Mouse (Mus musculus): ENCODE data around the gene Sesn3. TPM values are rescaled to one million over a fixed set of nuclear protein-coding genes. Genes with fewer than 3 reads are reported as not detected.
"Not testable (repeated sequence)": the region's sequence is repeated elsewhere in the genome, so short reads cannot be mapped to it uniquely, and the experiment has no call there.

Sesn3 gene
- polyA plus RNA-seq, 1 experiment from 2014 or later, result 26.6 TPM

DNA sequence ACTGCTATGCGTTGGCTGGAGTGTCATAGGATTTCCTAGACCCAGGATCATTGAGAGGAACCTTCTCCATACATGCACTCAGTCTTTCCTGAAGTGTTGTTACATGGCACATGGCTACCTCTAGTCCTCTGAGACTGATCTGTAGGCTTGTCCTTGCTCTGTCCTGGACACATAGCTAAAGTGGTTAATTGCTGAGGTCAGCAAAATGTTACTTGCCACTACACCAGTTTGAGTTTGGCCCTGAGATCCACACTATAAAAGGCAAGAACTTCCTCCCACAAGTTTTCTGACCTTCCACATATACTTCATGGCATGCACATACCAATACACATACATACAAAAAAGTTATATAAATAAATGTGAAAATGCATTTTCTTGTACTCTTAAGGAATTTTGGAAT, 41.8 kb downstream of the Sesn3 start:
- peaks cover 2% of the 10 kb centered on the region; the same call in 1 of the 2 replicates for H3K36me3 ChIP-seq (ENCODE audit: control insufficient read depth, insufficient read depth, low read length)
- 86% methylated on average over 1 of the region's 1 CpGs for WGBS
- H3K9me3 ChIP-seq (ENCODE audit: control insufficient read depth, low read length), result no peaks in the 10 kb centered on the region
- no peak for ATAC-seq (replicated peaks; ENCODE audit: low FRiP score)
- no peak overlapping the region for H3K4me3 ChIP-seq (ENCODE audit: low read depth, low read length)
- DNase-seq (ENCODE audit: low spot score), result no peak
- H3K27me3 ChIP-seq (ENCODE audit: control insufficient read depth, insufficient read depth, low read length), result no peaks in the 10 kb centered on the region
- no peaks in the 10 kb centered on the region for H3K4me1 ChIP-seq (replicated peaks; ENCODE audit: control insufficient read depth, insufficient read depth, low read length)
- no peak overlapping the region for H3K9ac ChIP-seq (ENCODE audit: low read length)
- H3K27ac ChIP-seq (ENCODE audit: low read depth, low read length), result no peak overlapping the region
- no peak overlapping the region for H3K4me2 ChIP-seq (ENCODE audit: low read depth, low read length, severe bottlenecking)

DNA sequence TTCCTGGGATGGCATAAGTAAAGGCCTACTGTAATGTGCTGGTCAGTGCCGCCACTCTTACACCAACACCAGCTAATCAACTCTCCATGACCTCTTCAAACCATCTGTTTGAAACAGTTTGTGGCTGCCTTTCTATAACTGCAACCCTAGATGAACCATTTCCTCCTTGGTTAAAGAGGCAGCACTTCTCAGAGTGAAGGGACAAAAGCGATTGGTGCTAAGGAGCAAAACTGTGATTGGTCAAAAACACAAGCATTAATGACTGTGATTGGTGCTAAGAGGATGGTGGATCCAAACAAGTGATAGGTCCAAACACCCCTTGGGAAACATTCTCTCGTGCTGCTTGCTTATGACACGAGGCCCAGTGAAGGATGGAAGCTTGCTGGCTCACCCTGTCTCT, 61.0 kb downstream of the Sesn3 start:
- Histone ChIP-seq H3K4me1 (replicated peaks; ENCODE audit: control insufficient read depth, insufficient read depth, low read length) (no peaks in the 10 kb centered on the region), H3K9ac (ENCODE audit: low read length) (no peak overlapping the region), H3K27me3 (ENCODE audit: control insufficient read depth, insufficient read depth, low read length) (no peaks in the 10 kb centered on the region), H3K36me3 (ENCODE audit: control insufficient read depth, insufficient read depth, low read length) (no peaks in the 10 kb centered on the region), H3K9me3 (ENCODE audit: control insufficient read depth, low read length) (no peaks in the 10 kb centered on the region), H3K4me2 (ENCODE audit: low read depth, low read length, severe bottlenecking) (no peak overlapping the region), H3K4me3 (ENCODE audit: low read depth, low read length) (no peak overlapping the region), H3K27ac (ENCODE audit: low read depth, low read length) (no peak overlapping the region)
- DNase-seq (ENCODE audit: low spot score) (no peak), ATAC-seq (replicated peaks; ENCODE audit: low FRiP score) (no peak)
- 83% methylated on average over 4 of the region's 4 CpGs for WGBS

DNA sequence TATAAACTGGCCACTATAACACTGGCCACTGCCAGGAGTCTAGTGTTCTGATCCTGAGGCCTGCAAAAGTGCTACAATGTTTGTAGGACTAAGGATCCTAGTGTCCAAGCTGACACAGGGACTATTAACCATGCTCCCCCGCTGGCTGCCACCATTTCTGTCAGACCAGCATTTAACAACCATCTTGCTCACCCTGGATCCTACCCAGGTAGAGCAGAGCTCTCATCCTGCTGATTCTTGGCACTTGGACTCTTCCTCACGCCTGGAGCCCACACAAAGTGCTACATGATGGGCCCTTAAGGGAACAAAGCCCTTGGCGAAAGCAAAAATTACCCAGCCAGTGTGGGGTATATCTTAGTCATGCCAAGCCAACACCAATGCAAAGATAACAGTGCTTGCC, 62.0 kb downstream of the Sesn3 start:
- Histone ChIP-seq H3K9me3 (ENCODE audit: control insufficient read depth, low read length) (no peaks in the 10 kb centered on the region), H3K36me3 (ENCODE audit: control insufficient read depth, insufficient read depth, low read length) (no peaks in the 10 kb centered on the region), H3K27me3 (ENCODE audit: control insufficient read depth, insufficient read depth, low read length) (no peaks in the 10 kb centered on the region), H3K27ac (ENCODE audit: low read depth, low read length) (no peak overlapping the region), H3K4me3 (ENCODE audit: low read depth, low read length) (no peak overlapping the region), H3K4me2 (ENCODE audit: low read depth, low read length, severe bottlenecking) (no peak overlapping the region), H3K9ac (ENCODE audit: low read length) (no peak overlapping the region), H3K4me1 (replicated peaks; ENCODE audit: control insufficient read depth, insufficient read depth, low read length) (no peaks in the 10 kb centered on the region)
- DNase-seq (ENCODE audit: low spot score), result no peak
- ATAC-seq (replicated peaks; ENCODE audit: low FRiP score), result no peak
- WGBS, result 87% methylated on average over 3 of the region's 3 CpGs

DNA sequence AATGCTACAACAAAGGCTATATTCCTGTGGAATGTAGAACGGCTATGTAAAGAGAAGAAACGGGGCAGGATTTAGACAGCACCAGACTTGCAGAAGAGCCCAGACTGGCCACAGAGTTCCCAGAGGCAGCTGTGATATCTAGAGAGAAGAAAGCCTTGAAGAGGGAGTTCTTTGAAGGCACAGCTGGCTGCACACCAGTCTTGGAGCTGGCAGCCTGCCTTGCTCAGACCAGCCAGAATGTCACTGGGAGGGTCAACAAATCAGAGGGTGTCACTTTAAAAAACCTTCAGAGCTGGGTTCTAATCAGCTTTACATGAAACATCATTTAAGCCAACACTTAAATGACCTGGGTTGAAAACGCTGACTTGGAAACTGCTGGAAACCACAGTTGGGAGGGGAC, 63.8 kb downstream of the Sesn3 start:
- H3K4me2 ChIP-seq (ENCODE audit: low read depth, low read length, severe bottlenecking), result no peak overlapping the region
- H3K27me3 ChIP-seq (ENCODE audit: control insufficient read depth, insufficient read depth, low read length), result no peaks in the 10 kb centered on the region
- H3K36me3 ChIP-seq (ENCODE audit: control insufficient read depth, insufficient read depth, low read length), result no peaks in the 10 kb centered on the region
- H3K4me1 ChIP-seq (replicated peaks; ENCODE audit: control insufficient read depth, insufficient read depth, low read length), result no peaks in the 10 kb centered on the region
- H3K27ac ChIP-seq (ENCODE audit: low read depth, low read length), result no peak overlapping the region
- no peak overlapping the region for H3K9ac ChIP-seq (ENCODE audit: low read length)
- WGBS, result 75% methylated on average over 3 of the region's 3 CpGs
- ATAC-seq (replicated peaks; ENCODE audit: low FRiP score) (no peak), DNase-seq (ENCODE audit: low spot score) (no peak)
- no peaks in the 10 kb centered on the region for H3K9me3 ChIP-seq (ENCODE audit: control insufficient read depth, low read length)
- no peak overlapping the region for H3K4me3 ChIP-seq (ENCODE audit: low read depth, low read length)

DNA sequence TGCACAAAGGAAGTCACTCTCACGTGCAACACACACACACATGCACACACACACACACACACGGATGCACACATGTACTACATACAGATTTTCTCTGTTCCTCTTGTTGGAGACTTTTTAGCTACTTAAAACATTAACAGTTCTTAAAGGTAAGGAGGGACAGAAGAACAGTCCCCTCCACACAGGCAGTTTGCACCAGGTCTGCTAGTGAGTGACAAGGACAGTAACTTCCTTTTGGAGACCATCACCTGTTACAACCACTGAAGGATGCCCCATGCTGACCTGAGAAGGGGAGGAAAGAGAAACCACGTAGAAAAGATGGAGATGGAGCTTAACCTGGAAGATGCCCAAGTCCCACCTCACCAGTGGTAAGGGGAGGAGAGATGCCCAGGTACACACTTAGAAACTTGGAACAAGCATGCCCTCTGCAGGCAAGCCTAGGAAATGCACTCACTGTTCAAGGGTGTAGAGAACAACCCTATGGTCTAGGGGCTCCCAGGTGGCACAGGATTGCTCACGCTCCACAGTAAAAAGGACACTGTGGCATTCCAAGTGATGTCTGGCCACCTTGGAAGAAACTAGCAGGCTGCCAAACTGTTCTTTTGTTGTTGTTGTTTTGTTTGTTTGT, 67.3 kb downstream of the Sesn3 start:
- Histone ChIP-seq H3K4me1 (replicated peaks; ENCODE audit: control insufficient read depth, insufficient read depth, low read length) (no peaks in the 10 kb centered on the region), H3K9me3 (ENCODE audit: control insufficient read depth, low read length) (no peaks in the 10 kb centered on the region), H3K9ac (ENCODE audit: low read length) (no peak overlapping the region), H3K4me2 (ENCODE audit: low read depth, low read length, severe bottlenecking) (no peak overlapping the region), H3K27ac (ENCODE audit: low read depth, low read length) (no peak overlapping the region), H3K27me3 (ENCODE audit: control insufficient read depth, insufficient read depth, low read length) (no peaks in the 10 kb centered on the region), H3K36me3 (ENCODE audit: control insufficient read depth, insufficient read depth, low read length) (no peaks in the 10 kb centered on the region), H3K4me3 (ENCODE audit: low read depth, low read length) (no peak overlapping the region)
- 59% methylated on average over 4 of the region's 4 CpGs for WGBS
- DNase-seq (ENCODE audit: low spot score) (peak; percentile 86), ATAC-seq (replicated peaks; ENCODE audit: low FRiP score) (peak; percentile 78)

DNA sequence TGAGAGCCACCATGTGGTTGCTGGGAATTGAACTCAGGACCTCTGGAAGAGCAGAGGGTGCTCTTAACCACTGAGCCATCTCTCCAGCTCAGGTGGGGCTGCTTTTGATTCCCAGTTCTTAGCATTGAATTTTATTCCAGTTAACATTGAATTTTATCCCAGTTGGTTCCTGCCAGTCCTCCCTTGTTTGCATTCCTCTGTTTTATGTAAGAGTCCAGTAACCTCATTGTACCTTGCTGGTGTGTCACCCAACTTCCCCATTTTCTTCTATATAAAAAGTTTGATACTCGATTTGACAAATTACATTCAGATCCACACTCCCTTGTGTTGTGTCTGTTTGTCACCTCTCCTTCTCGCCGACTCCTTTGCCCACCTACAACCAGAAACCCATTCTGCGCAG, 71.0 kb downstream of the Sesn3 start:
- not testable (repeated sequence) for H3K9me3 ChIP-seq (ENCODE audit: control insufficient read depth, low read length); H3K36me3 ChIP-seq (ENCODE audit: control insufficient read depth, insufficient read depth, low read length); H3K4me3 ChIP-seq (ENCODE audit: low read depth, low read length); H3K27me3 ChIP-seq (ENCODE audit: control insufficient read depth, insufficient read depth, low read length); H3K9ac ChIP-seq (ENCODE audit: low read length); H3K27ac ChIP-seq (ENCODE audit: low read depth, low read length); ATAC-seq (replicated peaks; ENCODE audit: low FRiP score); DNase-seq (ENCODE audit: low spot score); H3K4me2 ChIP-seq (ENCODE audit: low read depth, low read length, severe bottlenecking); H3K4me1 ChIP-seq (replicated peaks; ENCODE audit: control insufficient read depth, insufficient read depth, low read length)
- 95% methylated on average over 4 of the region's 4 CpGs for WGBS

DNA sequence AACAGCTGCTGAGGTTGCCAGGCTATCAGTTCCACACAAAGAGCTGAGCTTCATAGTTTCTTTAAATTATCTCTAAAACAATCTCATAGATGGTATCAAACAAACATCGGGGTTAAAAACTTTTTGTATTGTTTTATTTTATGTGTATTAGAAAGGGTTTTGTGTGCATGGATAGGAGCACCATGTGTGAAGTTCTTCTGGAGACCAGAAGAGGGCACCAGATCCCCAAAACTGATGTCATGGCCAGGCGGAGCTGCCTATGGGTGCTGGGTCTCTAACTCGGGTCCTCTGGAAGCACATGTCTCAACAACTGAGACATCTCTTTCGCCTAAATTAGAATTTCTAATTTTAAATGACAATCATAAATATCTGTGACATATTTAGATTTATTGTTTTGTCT, 73.5 kb downstream of the Sesn3 start:
- ATAC-seq (replicated peaks; ENCODE audit: low FRiP score) (no peak), DNase-seq (ENCODE audit: low spot score) (no peak)

DNA sequence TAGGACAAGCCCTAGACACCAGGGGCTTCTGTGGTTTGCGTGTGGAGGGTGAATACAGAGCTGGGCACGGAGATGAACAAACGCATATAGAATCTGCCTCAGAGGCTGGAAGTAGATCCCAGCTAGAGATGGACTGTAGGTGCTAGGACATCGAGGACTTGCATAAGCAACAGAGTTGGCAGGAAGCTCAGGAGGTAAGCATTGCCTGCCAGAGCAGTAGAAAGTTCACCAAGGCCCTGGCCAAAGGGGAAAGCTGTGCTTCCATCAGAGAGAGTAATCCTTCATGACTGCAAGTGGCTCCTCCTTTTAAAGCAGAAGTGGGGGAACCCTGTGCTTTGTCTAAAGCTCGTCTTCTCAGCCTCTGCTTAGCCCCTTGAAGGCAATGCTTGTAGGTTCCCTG, 74.5 kb downstream of the Sesn3 start:
- Histone ChIP-seq H3K27me3 (ENCODE audit: control insufficient read depth, insufficient read depth, low read length) (no peaks in the 10 kb centered on the region), H3K9me3 (ENCODE audit: control insufficient read depth, low read length) (no peaks in the 10 kb centered on the region), H3K36me3 (ENCODE audit: control insufficient read depth, insufficient read depth, low read length) (no peaks in the 10 kb centered on the region), H3K9ac (ENCODE audit: low read length) (no peak overlapping the region), H3K4me2 (ENCODE audit: low read depth, low read length, severe bottlenecking) (no peak overlapping the region), H3K4me1 (replicated peaks; ENCODE audit: control insufficient read depth, insufficient read depth, low read length) (no peaks in the 10 kb centered on the region), H3K27ac (ENCODE audit: low read depth, low read length) (no peak overlapping the region), H3K4me3 (ENCODE audit: low read depth, low read length) (no peak overlapping the region)
- no peak for ATAC-seq (replicated peaks; ENCODE audit: low FRiP score)
- no peak for DNase-seq (ENCODE audit: low spot score)
- 85% methylated on average over 5 of the region's 5 CpGs for WGBS

More for the DNA sequence above, 73.5 kb downstream of the Sesn3 start:
- H3K27me3 ChIP-seq (ENCODE audit: control insufficient read depth, insufficient read depth, low read length), result no peaks in the 10 kb centered on the region
- no peak overlapping the region for H3K4me3 ChIP-seq (ENCODE audit: low read depth, low read length)
- H3K4me2 ChIP-seq (ENCODE audit: low read depth, low read length, severe bottlenecking), result no peak overlapping the region
- no peaks in the 10 kb centered on the region for H3K4me1 ChIP-seq (replicated peaks; ENCODE audit: control insufficient read depth, insufficient read depth, low read length)
- H3K9ac ChIP-seq (ENCODE audit: low read length), result no peak overlapping the region
- H3K36me3 ChIP-seq (ENCODE audit: control insufficient read depth, insufficient read depth, low read length), result no peaks in the 10 kb centered on the region
- H3K9me3 ChIP-seq (ENCODE audit: control insufficient read depth, low read length), result no peaks in the 10 kb centered on the region
- H3K27ac ChIP-seq (ENCODE audit: low read depth, low read length), result no peak overlapping the region
- WGBS, result 61% methylated on average over 4 of the region's 4 CpGs

DNA sequence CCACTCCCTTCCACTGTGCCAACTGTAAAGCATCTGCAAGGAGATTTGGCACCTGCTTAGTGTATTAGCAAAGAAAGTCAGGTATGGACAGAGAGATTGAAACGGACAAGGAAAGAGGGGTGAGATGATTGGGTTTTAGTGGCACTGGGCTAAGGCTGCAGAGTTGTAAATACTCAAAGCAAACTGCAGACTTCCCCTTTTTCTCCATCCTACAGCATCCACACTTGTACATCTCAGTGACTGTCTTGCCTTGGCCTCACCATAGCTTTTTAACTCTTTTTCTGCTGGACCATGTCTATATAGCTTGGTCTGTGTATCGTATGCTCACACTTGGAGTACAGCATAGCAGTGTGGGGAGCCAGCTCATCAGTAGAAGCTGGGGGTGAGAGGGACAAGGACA, 75.9 kb downstream of the Sesn3 start:
- 81% methylated on average over 2 of the region's 2 CpGs for WGBS
- Histone ChIP-seq H3K4me1 (replicated peaks; ENCODE audit: control insufficient read depth, insufficient read depth, low read length) (no peaks in the 10 kb centered on the region), H3K9ac (ENCODE audit: low read length) (no peak overlapping the region), H3K27ac (ENCODE audit: low read depth, low read length) (no peak overlapping the region), H3K27me3 (ENCODE audit: control insufficient read depth, insufficient read depth, low read length) (no peaks in the 10 kb centered on the region), H3K36me3 (ENCODE audit: control insufficient read depth, insufficient read depth, low read length) (no peaks in the 10 kb centered on the region), H3K4me3 (ENCODE audit: low read depth, low read length) (no peak overlapping the region), H3K4me2 (ENCODE audit: low read depth, low read length, severe bottlenecking) (no peak overlapping the region), H3K9me3 (ENCODE audit: control insufficient read depth, low read length) (no peaks in the 10 kb centered on the region)
- DNase-seq (ENCODE audit: low spot score), result no peak
- ATAC-seq (replicated peaks; ENCODE audit: low FRiP score), result no peak

Data from forebrain, embryonic 11.5 days (tissue).